Mouse (Mus musculus): Measurements from ENCODE around the gene Nckipsd. TPM values are rescaled to one million over a fixed set of nuclear protein-coding genes. Genes with fewer than 3 reads are reported as not detected.
A peak's percentile ranks its signal among the peaks of the same experiment; 100 is the strongest.

The Nckipsd gene
- total and polyA plus RNA-seq, 3 experiments, result 4.1 to 5.6 (median 4.7) TPM

- H3K36me3 ChIP-seq (replicated peaks), result no peaks in the 10 kb centered on the region
- H3K9me3 ChIP-seq (replicated peaks), result peaks cover 29% of the 10 kb centered on the region
- H3K27me3 ChIP-seq (ENCODE audit: insufficient read depth, low read length), result peaks cover 22% of the 10 kb centered on the region; the same call in 1 of the 2 replicates
- ATAC-seq (ENCODE audit: extremely low read depth, insufficient number of reproducible peaks, low FRiP score, poor library complexity, severe bottlenecking) (no peak), DNase-seq (ENCODE audit: low spot score) (peak; percentile 40)
- no peak overlapping the region; the same call in 1 of the 2 replicates for H3K4me3 ChIP-seq (ENCODE audit: low read depth, low read length)
- TF ChIP-seq TAL1 (conservative IDR thresholded peaks at IDR 0.05; ENCODE audit: low read depth, low read length), result no peak
- TF ChIP-seq CTCF (IDR thresholded peaks at IDR 0.05; ENCODE audit: low read depth, low read length), result no peak
- no peak for TF ChIP-seq POLR2AphosphoS5 (IDR thresholded peaks at IDR 0.05; ENCODE audit: insufficient replicate concordance, low read depth, low read length)
- no peak for TF ChIP-seq GATA1 (IDR thresholded peaks at IDR 0.05; ENCODE audit: borderline replicate concordance, low read length)
- no peak for TF ChIP-seq GATA2 (IDR thresholded peaks at IDR 0.05; ENCODE audit: borderline replicate concordance, low read depth, low read length)
- H3K4me1 ChIP-seq (ENCODE audit: insufficient read depth, low read depth, low read length), result no peaks in the 10 kb centered on the region
Observed at GRCm38 (mm10) chr9:108826700-108827340, 18.7 kb downstream of the Nckipsd start.

GRCm38 (mm10) chr9:108827454-108827853 lies 19.3 kb downstream of the Nckipsd start:
- TF ChIP-seq TAL1 (conservative IDR thresholded peaks at IDR 0.05; ENCODE audit: low read depth, low read length), result no peak
- no peak for TF ChIP-seq POLR2AphosphoS5 (IDR thresholded peaks at IDR 0.05; ENCODE audit: insufficient replicate concordance, low read depth, low read length)
- no peak for TF ChIP-seq GATA2 (IDR thresholded peaks at IDR 0.05; ENCODE audit: borderline replicate concordance, low read depth, low read length)
- no peak for TF ChIP-seq CTCF (IDR thresholded peaks at IDR 0.05; ENCODE audit: low read depth, low read length)
- TF ChIP-seq GATA1 (IDR thresholded peaks at IDR 0.05; ENCODE audit: borderline replicate concordance, low read length), result no peak
- Histone ChIP-seq H3K36me3 (replicated peaks) (no peaks in the 10 kb centered on the region), H3K9me3 (replicated peaks) (peaks cover 29% of the 10 kb centered on the region), H3K4me3 (ENCODE audit: low read depth, low read length) (peak overlapping the region; percentile 17; the same call in 1 of the 2 replicates), H3K27me3 (ENCODE audit: insufficient read depth, low read length) (peaks cover 27% of the 10 kb centered on the region; the same call in 1 of the 2 replicates), H3K4me1 (ENCODE audit: insufficient read depth, low read depth, low read length) (no peaks in the 10 kb centered on the region)
- ATAC-seq (ENCODE audit: extremely low read depth, insufficient number of reproducible peaks, low FRiP score, poor library complexity, severe bottlenecking) (no peak), DNase-seq (ENCODE audit: low spot score) (no peak)

DNA sequence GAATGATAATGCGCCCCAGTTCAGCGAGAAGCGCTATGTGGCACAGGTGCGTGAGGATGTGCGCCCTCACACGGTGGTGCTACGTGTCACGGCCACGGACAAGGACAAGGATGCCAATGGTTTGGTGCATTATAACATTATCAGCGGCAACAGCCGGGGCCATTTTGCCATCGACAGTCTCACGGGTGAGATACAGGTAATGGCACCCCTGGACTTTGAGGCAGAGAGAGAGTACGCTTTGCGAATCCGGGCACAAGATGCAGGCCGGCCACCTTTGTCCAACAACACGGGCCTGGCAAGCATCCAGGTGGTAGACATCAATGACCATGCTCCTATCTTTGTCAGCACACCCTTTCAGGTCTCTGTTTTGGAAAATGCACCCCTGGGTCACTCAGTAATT lies 19.7 kb downstream of the Nckipsd start:
- Histone ChIP-seq H3K4me3 (ENCODE audit: low read depth, low read length) (no peak overlapping the region), H3K9me3 (replicated peaks) (peaks cover 29% of the 10 kb centered on the region), H3K27me3 (ENCODE audit: insufficient read depth, low read length) (peaks cover 32% of the 10 kb centered on the region; the same call in 1 of the 2 replicates), H3K36me3 (replicated peaks) (no peaks in the 10 kb centered on the region), H3K4me1 (ENCODE audit: insufficient read depth, low read depth, low read length) (no peaks in the 10 kb centered on the region)
- DNase-seq (ENCODE audit: low spot score), result no peak
- no peak for TF ChIP-seq TAL1 (conservative IDR thresholded peaks at IDR 0.05; ENCODE audit: low read depth, low read length)
- TF ChIP-seq GATA1 (IDR thresholded peaks at IDR 0.05; ENCODE audit: borderline replicate concordance, low read length), result no peak
- no peak for TF ChIP-seq CTCF (IDR thresholded peaks at IDR 0.05; ENCODE audit: low read depth, low read length)
- no peak for TF ChIP-seq POLR2AphosphoS5 (IDR thresholded peaks at IDR 0.05; ENCODE audit: insufficient replicate concordance, low read depth, low read length)
- no peak for TF ChIP-seq GATA2 (IDR thresholded peaks at IDR 0.05; ENCODE audit: borderline replicate concordance, low read depth, low read length)
- no peak for ATAC-seq (ENCODE audit: extremely low read depth, insufficient number of reproducible peaks, low FRiP score, poor library complexity, severe bottlenecking)

GRCm38 (mm10) chr9:108831637-108832036 lies 23.5 kb downstream of the Nckipsd start:
- DNase-seq (ENCODE audit: low spot score) (no peak), ATAC-seq (ENCODE audit: extremely low read depth, insufficient number of reproducible peaks, low FRiP score, poor library complexity, severe bottlenecking) (no peak)
- H3K36me3 ChIP-seq (replicated peaks), result no peaks in the 10 kb centered on the region
- no peaks in the 10 kb centered on the region for H3K4me1 ChIP-seq (ENCODE audit: insufficient read depth, low read depth, low read length)
- no peak overlapping the region for H3K4me3 ChIP-seq (ENCODE audit: low read depth, low read length)
- H3K27me3 ChIP-seq (ENCODE audit: insufficient read depth, low read length), result peaks cover 26% of the 10 kb centered on the region; the same call in 1 of the 2 replicates
- TF ChIP-seq GATA1 (IDR thresholded peaks at IDR 0.05; ENCODE audit: borderline replicate concordance, low read length) (no peak), GATA2 (IDR thresholded peaks at IDR 0.05; ENCODE audit: borderline replicate concordance, low read depth, low read length) (no peak), POLR2AphosphoS5 (IDR thresholded peaks at IDR 0.05; ENCODE audit: insufficient replicate concordance, low read depth, low read length) (no peak), CTCF (IDR thresholded peaks at IDR 0.05; ENCODE audit: low read depth, low read length) (no peak), TAL1 (conservative IDR thresholded peaks at IDR 0.05; ENCODE audit: low read depth, low read length) (no peak)
- peaks cover 16% of the 10 kb centered on the region for H3K9me3 ChIP-seq (replicated peaks)

- H3K4me1 ChIP-seq (ENCODE audit: insufficient read depth, low read depth, low read length), result no peaks in the 10 kb centered on the region
- peaks cover 24% of the 10 kb centered on the region; the same call in 1 of the 2 replicates for H3K27me3 ChIP-seq (ENCODE audit: insufficient read depth, low read length)
- peaks cover 7% of the 10 kb centered on the region for H3K9me3 ChIP-seq (replicated peaks)
- H3K36me3 ChIP-seq (replicated peaks), result no peaks in the 10 kb centered on the region
- no peak for TF ChIP-seq GATA1 (IDR thresholded peaks at IDR 0.05; ENCODE audit: borderline replicate concordance, low read length)
- no peak for TF ChIP-seq GATA2 (IDR thresholded peaks at IDR 0.05; ENCODE audit: borderline replicate concordance, low read depth, low read length)
- no peak for TF ChIP-seq CTCF (IDR thresholded peaks at IDR 0.05; ENCODE audit: low read depth, low read length)
- no peak for TF ChIP-seq POLR2AphosphoS5 (IDR thresholded peaks at IDR 0.05; ENCODE audit: insufficient replicate concordance, low read depth, low read length)
- TF ChIP-seq TAL1 (conservative IDR thresholded peaks at IDR 0.05; ENCODE audit: low read depth, low read length), result no peak
- no peak for DNase-seq (ENCODE audit: low spot score)
- ATAC-seq (ENCODE audit: extremely low read depth, insufficient number of reproducible peaks, low FRiP score, poor library complexity, severe bottlenecking), result no peak
- no peak overlapping the region for H3K4me3 ChIP-seq (ENCODE audit: low read depth, low read length)
Observed at GRCm38 (mm10) chr9:108832390-108833108, 24.4 kb downstream of the Nckipsd start.

DNA sequence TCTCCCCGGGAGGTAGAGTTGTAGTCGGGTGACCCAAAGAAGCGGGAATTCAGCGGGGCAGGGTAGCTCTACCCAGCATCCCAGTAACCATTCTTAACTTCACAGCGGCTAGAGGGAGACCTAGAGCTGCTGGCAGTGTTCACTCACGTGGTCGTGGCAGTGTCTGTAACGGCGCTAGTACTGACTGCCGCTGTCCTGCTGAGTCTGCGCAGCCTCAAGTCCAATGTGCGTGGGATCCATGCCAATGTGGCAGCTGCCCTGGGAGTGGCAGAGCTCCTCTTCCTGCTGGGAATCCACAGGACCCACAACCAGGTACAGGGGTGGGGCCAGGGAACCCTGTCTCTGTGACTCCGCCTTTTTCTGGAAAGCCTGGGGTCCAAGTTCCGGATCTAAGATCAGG lies 34.8 kb downstream of the Nckipsd start:
- TF ChIP-seq GATA2 (IDR thresholded peaks at IDR 0.05; ENCODE audit: borderline replicate concordance, low read depth, low read length) (no peak), POLR2AphosphoS5 (IDR thresholded peaks at IDR 0.05; ENCODE audit: insufficient replicate concordance, low read depth, low read length) (no peak), CTCF (IDR thresholded peaks at IDR 0.05; ENCODE audit: low read depth, low read length) (no peak), TAL1 (conservative IDR thresholded peaks at IDR 0.05; ENCODE audit: low read depth, low read length) (no peak), GATA1 (IDR thresholded peaks at IDR 0.05; ENCODE audit: borderline replicate concordance, low read length) (no peak)
- H3K36me3 ChIP-seq (replicated peaks), result no peaks in the 10 kb centered on the region
- H3K4me3 ChIP-seq (ENCODE audit: low read depth, low read length), result no peak overlapping the region
- H3K9me3 ChIP-seq (replicated peaks), result no peaks in the 10 kb centered on the region
- no peaks in the 10 kb centered on the region for H3K4me1 ChIP-seq (ENCODE audit: insufficient read depth, low read depth, low read length)
- no peak for ATAC-seq (ENCODE audit: extremely low read depth, insufficient number of reproducible peaks, low FRiP score, poor library complexity, severe bottlenecking)
- H3K27me3 ChIP-seq (ENCODE audit: insufficient read depth, low read length), result peaks cover 56% of the 10 kb centered on the region
- no peak for DNase-seq (ENCODE audit: low spot score)

All from G1E (cell line).